Mouse (Mus musculus) left cerebral cortex, adult 11 months (tissue): ENCODE measurements at regions not wholly inside any gene's neighbourhood (a gene's known extent, or its start where the extent isn't known, plus 50 kb on each side); places are given as distances from the start of the nearest gene placed in this dataset.

Experiments used
- DNase-seq: peaks from one replicate; pipeline ENCODE4 v3.0.0; 2022; ENCODE audit warnings: low spot score

GRCm38 (mm10) chr17:43219636-43220035 lies 50.5 kb upstream of the Adgrf1 start:
- DNase-seq = no peak
